Comparison of ENCODE assay signal across 9 mouse cellular contexts in genomic region chr7:28901311-28902125, GRCm38 (mm10). TPM values are rescaled to one million over a fixed set of nuclear protein-coding genes. Genes with fewer than 3 reads are reported as not detected.
A peak's percentile ranks its signal among the peaks of the same experiment; 100 is the strongest.
DNase-seq lines count a peak whose midpoint lies in the region; ATAC-seq and TF ChIP-seq lines count a peak whose summit lies in the region.
"Had no signal": no experiment of that assay in that cellular context is flagged by ENCODE, and none has a peak within 500 bp of the region (broad histone marks: within the 10 kb centered on the region; RNA-seq: fewer than 3 reads in every experiment).

No protein-coding gene starts in this region.

- H3K27me3 ChIP-seq in kidney, adult 2 months (replicated peaks; ENCODE audit: control insufficient read depth, insufficient read depth, low read length), result no peaks in the 10 kb centered on the region
- H3K27me3 ChIP-seq in kidney, embryonic 16.5 days (ENCODE audit: insufficient read depth, low read length), result no peaks in the 10 kb centered on the region
- H3K27me3 ChIP-seq in intestine, postnatal 0 days (replicated peaks; ENCODE audit: control insufficient read depth, insufficient read depth, low read length), result no peaks in the 10 kb centered on the region
- H3K27me3 ChIP-seq in midbrain, embryonic 11.5 days (ENCODE audit: control insufficient read depth, insufficient read depth, low read length), result no peaks in the 10 kb centered on the region

- TF ChIP-seq POLR2A in kidney, adult 2 months (IDR thresholded peaks at IDR 0.05; ENCODE audit: low read depth, low read length), result no peak

- H3K4me2 ChIP-seq in kidney, embryonic 16.5 days (replicated peaks; ENCODE audit: low read depth, low read length), result no peak overlapping the region
- H3K4me2 ChIP-seq in intestine, postnatal 0 days (replicated peaks; ENCODE audit: low read depth), result no peak overlapping the region
- no peak overlapping the region for H3K4me2 ChIP-seq in midbrain, embryonic 11.5 days

- no peak for TF ChIP-seq CTCF in kidney, adult 2 months (conservative IDR thresholded peaks at IDR 0.05; ENCODE audit: insufficient read depth, insufficient read length, low read depth, low read length)
- TF ChIP-seq CTCF in intestine, postnatal 0 days (IDR thresholded peaks at IDR 0.05; ENCODE audit: low read depth), result no peak

- H3K9me3 ChIP-seq in kidney, embryonic 16.5 days (ENCODE audit: low read length), result no peaks in the 10 kb centered on the region
- H3K9me3 ChIP-seq in intestine, postnatal 0 days (ENCODE audit: control insufficient read depth), result no peaks in the 10 kb centered on the region
- H3K9me3 ChIP-seq in midbrain, embryonic 11.5 days (ENCODE audit: control insufficient read depth, low read length), result no peaks in the 10 kb centered on the region

- no peak overlapping the region for H3K9ac ChIP-seq in kidney, embryonic 16.5 days (replicated peaks; ENCODE audit: low read length)
- no peak overlapping the region for H3K9ac ChIP-seq in intestine, postnatal 0 days (ENCODE audit: low read depth, low read length)
- no peak overlapping the region for H3K9ac ChIP-seq in midbrain, embryonic 11.5 days (ENCODE audit: low read length)

- no peak overlapping the region for H3K4me3 ChIP-seq in kidney, adult 2 months (ENCODE audit: insufficient read depth, low read depth, low read length)
- no peak overlapping the region for H3K4me3 ChIP-seq in kidney, embryonic 16.5 days (ENCODE audit: low read length)
- H3K4me3 ChIP-seq in intestine, postnatal 0 days (ENCODE audit: low read depth, low read length), result no peak overlapping the region
- no peak overlapping the region for H3K4me3 ChIP-seq in midbrain, embryonic 11.5 days (ENCODE audit: low read depth, low read length)

- no peaks in the 10 kb centered on the region for H3K4me1 ChIP-seq in kidney, adult 2 months (ENCODE audit: control insufficient read depth, insufficient read depth, low read length)
- no peaks in the 10 kb centered on the region for H3K4me1 ChIP-seq in kidney, embryonic 16.5 days (ENCODE audit: insufficient read depth, low read length)
- no peaks in the 10 kb centered on the region for H3K4me1 ChIP-seq in intestine, postnatal 0 days (replicated peaks; ENCODE audit: control insufficient read depth, insufficient read depth, low read length)
- H3K4me1 ChIP-seq in midbrain, embryonic 11.5 days (ENCODE audit: control insufficient read depth, insufficient read depth, low read length), result no peaks in the 10 kb centered on the region

- ATAC-seq in kidney, embryonic 16.5 days (ENCODE audit: low FRiP score, low TSS enrichment), result no peak
- 0 out of 2 replicates have a peak, but pooled peaks have one; percentile 2 for ATAC-seq in intestine, postnatal 0 days
- no peak for ATAC-seq in megakaryocyte-erythroid progenitor cell, adult 5-6 weeks (replicated peaks; ENCODE audit: low FRiP score, low TSS enrichment, poor library complexity, severe bottlenecking)
- ATAC-seq in midbrain, embryonic 11.5 days (ENCODE audit: low FRiP score), result no peak

- peaks cover 24% of the 10 kb centered on the region for H3K36me3 ChIP-seq in kidney, adult 2 months (ENCODE audit: control insufficient read depth, insufficient read depth, low read length)
- H3K36me3 ChIP-seq in kidney, embryonic 16.5 days (ENCODE audit: insufficient read depth, low read length), result peaks cover 95% of the 10 kb centered on the region
- H3K36me3 ChIP-seq in intestine, postnatal 0 days (ENCODE audit: control insufficient read depth, insufficient read depth), result peaks cover 100% of the 10 kb centered on the region
- H3K36me3 ChIP-seq in midbrain, embryonic 11.5 days (ENCODE audit: control insufficient read depth, insufficient read depth, low read length), result peaks cover 54% of the 10 kb centered on the region

- WGBS in kidney, adult 2 months, result 84% methylated on average over 13 of the region's 13 CpGs
- 92% methylated on average over 13 of the region's 13 CpGs for WGBS in kidney, embryonic 16.5 days
- WGBS in intestine, postnatal 0 days, result 85% methylated on average over 13 of the region's 13 CpGs
- WGBS in midbrain, embryonic 11.5 days, result 93% methylated on average over 13 of the region's 13 CpGs

- DNase-seq in kidney, adult 2 months, result peak; percentile 63
- peak; percentile 36 to 50 for DNase-seq in adrenal gland, postnatal 36 days
- DNase-seq in fibroblast of lung, adult 2 months (ENCODE audit: low read depth), result peak; percentile 86
- DNase-seq in right cerebral cortex, adult 2 months (ENCODE audit: low spot score in 2 of 2), result no peak
- DNase-seq in midbrain, embryonic 11.5 days (ENCODE audit: low spot score, missing footprints), result no peak

- H3K27ac ChIP-seq in kidney, adult 2 months (ENCODE audit: insufficient read depth, low read depth, low read length), result peak overlapping the region; percentile 50
- no peak overlapping the region for H3K27ac ChIP-seq in kidney, embryonic 16.5 days (ENCODE audit: low read length)
- H3K27ac ChIP-seq in intestine, postnatal 0 days (ENCODE audit: low read depth, low read length), result peak overlapping the region; percentile 21; the same call in 1 of the 2 replicates
- no peak overlapping the region for H3K27ac ChIP-seq in midbrain, embryonic 11.5 days (ENCODE audit: low read depth, low read length)

RNA-seq across cellular contexts. Expression of gene Capn12, which starts 20.3 kb away (rescaled TPM):
- 0.11 and 0.24 TPM in 2 replicates for polyA plus RNA-seq in kidney, adult 2 months (2012; rRNA removed)
- polyA plus RNA-seq in kidney, embryonic 16.5 days (2015; fragmentation: Nextera tagmentation; extraction: Ambion mirVana), result 0.59 and 0.74 TPM in 2 replicates
- under 1 TPM; 0.30 to 0.33 TPM for total RNA-seq in adrenal gland, postnatal 36 days (2021)
- 0.25 and 0.37 TPM in 2 replicates for polyA plus RNA-seq in intestine, postnatal 0 days (2015; fragmentation: Nextera tagmentation; extraction: Ambion mirVana)
- not detected in 2 replicates for total RNA-seq in megakaryocyte-erythroid progenitor cell, adult 5-6 weeks (2014; fragmentation: Nextera tagmentation)
- not detected in 2 replicates for total RNA-seq in megakaryocyte-erythroid progenitor cell, adult 5-6 weeks (2017)
- polyA plus RNA-seq in midbrain, embryonic 11.5 days (2014; fragmentation: Nextera tagmentation; extraction: Ambion mirVana), result 0.17 and 0.42 TPM in 2 replicates

RNA-seq across cellular contexts. Expression of gene Lgals7, which starts 37.9 kb away (rescaled TPM):
- polyA plus RNA-seq in kidney, adult 2 months (2012; rRNA removed), result 1.1 and 1.6 TPM in 2 replicates
- polyA plus RNA-seq in kidney, embryonic 16.5 days (2015; fragmentation: Nextera tagmentation; extraction: Ambion mirVana), result 1.3 and 2.3 TPM in 2 replicates
- under 1 TPM; 0.72 to 0.86 TPM for total RNA-seq in adrenal gland, postnatal 36 days (2021)
- 1.0 and 2.0 TPM in 2 replicates for polyA plus RNA-seq in intestine, postnatal 0 days (2015; fragmentation: Nextera tagmentation; extraction: Ambion mirVana)
- total RNA-seq in megakaryocyte-erythroid progenitor cell, adult 5-6 weeks (2014; fragmentation: Nextera tagmentation), result not detected in 2 replicates
- not detected in 2 replicates for total RNA-seq in megakaryocyte-erythroid progenitor cell, adult 5-6 weeks (2017)
- 0.97 and 1.4 TPM in 2 replicates for polyA plus RNA-seq in midbrain, embryonic 11.5 days (2014; fragmentation: Nextera tagmentation; extraction: Ambion mirVana)
- total RNA-seq: layer of hippocampus, postnatal 36 days had no signal

Comparison
In these comparisons a context has a peak if more than half of its experiments do, and no peak if none do; other contexts are left out.
1. H3K27ac ChIP-seq: peak in kidney, adult 2 months (single experiment) and intestine, postnatal 0 days (single experiment); none in kidney, embryonic 16.5 days (single experiment) and midbrain, embryonic 11.5 days (single experiment).
2. DNase-seq: peak in kidney, adult 2 months (single experiment), adrenal gland, postnatal 36 days (2 of 2) and fibroblast of lung, adult 2 months (single experiment); none in right cerebral cortex, adult 2 months (0 of 2) and midbrain, embryonic 11.5 days (single experiment).